Mouse (Mus musculus) C2C12 (cell line): Measurements from ENCODE around the gene Srgap2. TPM values are rescaled to one million over a fixed set of nuclear protein-coding genes. Genes with fewer than 3 reads are reported as not detected.

Experiments used
- H3K27me3 ChIP-seq: one replicate; pipeline ENCODE4 v1.6.1; 2011; ENCODE audit not compliant: control insufficient read depth, insufficient read depth, insufficient read length
- H3K36me3 ChIP-seq: one replicate; pipeline ENCODE4 v1.6.1; 2011; ENCODE audit not compliant: control insufficient read depth, insufficient read depth
- H3K4me3 ChIP-seq: one replicate; pipeline ENCODE4 v1.5.1; 2011; ENCODE audit warnings: mild to moderate bottlenecking, control low read depth; ENCODE audit not compliant: poor library complexity, insufficient read depth, severe bottlenecking
- H3K79me2 ChIP-seq: one replicate; pipeline ENCODE4 v1.6.1; 2011; ENCODE audit not compliant: control insufficient read depth, insufficient read depth
- H3K79me3 ChIP-seq: one replicate; pipeline ENCODE4 v1.6.1; 2011; ENCODE audit warnings: low read depth, control low read depth
- H3ac ChIP-seq: one replicate; pipeline ENCODE3; 2011; ENCODE audit warnings: low read depth; ENCODE audit not compliant: control insufficient read depth, insufficient read length
- CEBPB ChIP-seq: IDR thresholded peaks from one replicate; pipeline ENCODE4 v1.6.1; 2011; ENCODE audit warnings: low read depth, mild to moderate bottlenecking, control low read depth, moderate library complexity
- CTCF ChIP-seq: IDR thresholded peaks from one replicate; pipeline ENCODE4 v1.5.1; 2011; ENCODE audit not compliant: control insufficient read depth, insufficient read depth, insufficient read length
- FOSL1 ChIP-seq: IDR thresholded peaks from one replicate; pipeline ENCODE4 v1.8.0; 2011; ENCODE audit warnings: mild to moderate bottlenecking, low read length; ENCODE audit not compliant: poor library complexity, insufficient read depth, severe bottlenecking
- MAX ChIP-seq: IDR thresholded peaks from one replicate; pipeline ENCODE4 v1.6.1; 2011; ENCODE audit warnings: mild to moderate bottlenecking, control low read depth
- MYOD1 ChIP-seq: IDR thresholded peaks from one replicate; pipeline ENCODE4 v1.6.1; 2011; ENCODE audit warnings: low read depth; ENCODE audit not compliant: control insufficient read depth, insufficient read length
- MYOG ChIP-seq: IDR thresholded peaks from one replicate; pipeline ENCODE4 v1.6.1; 2011; ENCODE audit not compliant: control insufficient read depth, insufficient read length; ENCODE audit errors: extremely low read depth
- USF1 ChIP-seq: IDR thresholded peaks from one replicate; pipeline ENCODE4 v1.6.1; 2011; ENCODE audit warnings: low read depth, mild to moderate bottlenecking, control low read depth, moderate library complexity
- polyA plus RNA-seq: library from polyadenylated mRNA; unstranded; fragments of >200 nt; fragmentation: generic; extraction: Trizol; gene quantifications from one replicate; pipeline ENCODE4 v1.2.1, GENCODE M21; 2012; ENCODE audit warnings: missing spikeins

Srgap2 gene
- polyA plus RNA-seq, 1 experiment: 10.5 TPM

DNA sequence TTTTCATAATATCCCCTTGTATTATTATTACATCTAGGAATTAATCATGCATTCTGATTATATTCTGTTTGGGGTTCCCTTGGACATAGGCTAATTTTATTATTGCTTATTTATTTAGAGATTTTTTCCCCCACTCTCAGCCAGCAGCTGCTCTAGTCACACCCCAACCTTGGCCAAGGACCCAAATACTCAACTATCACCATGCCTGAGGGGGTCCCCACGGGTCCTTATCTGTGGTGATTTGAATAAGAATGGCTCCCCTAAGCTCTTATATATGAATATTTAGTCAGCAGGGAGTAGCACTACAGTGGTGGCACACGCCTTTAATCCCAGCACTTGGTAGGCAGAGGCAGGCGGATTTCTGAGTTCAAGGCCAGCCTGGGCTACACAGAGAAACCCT, 215.9 kb downstream of the Srgap2 start:
- Histone ChIP-seq H3K27me3 (no peaks in the 10 kb centered on the region), H3K36me3 (peaks cover 22% of the 10 kb centered on the region), H3ac (no peak overlapping the region), H3K79me2 (no peaks in the 10 kb centered on the region), H3K79me3 (no peaks in the 10 kb centered on the region), H3K4me3 (no peak overlapping the region)
- no peak for TF ChIP-seq CTCF
- TF ChIP-seq MYOD1: no peak
- TF ChIP-seq USF1: no peak
- no peak for TF ChIP-seq MYOG
- no peak for TF ChIP-seq CEBPB
- TF ChIP-seq MAX: no peak
- no peak for TF ChIP-seq FOSL1

DNA sequence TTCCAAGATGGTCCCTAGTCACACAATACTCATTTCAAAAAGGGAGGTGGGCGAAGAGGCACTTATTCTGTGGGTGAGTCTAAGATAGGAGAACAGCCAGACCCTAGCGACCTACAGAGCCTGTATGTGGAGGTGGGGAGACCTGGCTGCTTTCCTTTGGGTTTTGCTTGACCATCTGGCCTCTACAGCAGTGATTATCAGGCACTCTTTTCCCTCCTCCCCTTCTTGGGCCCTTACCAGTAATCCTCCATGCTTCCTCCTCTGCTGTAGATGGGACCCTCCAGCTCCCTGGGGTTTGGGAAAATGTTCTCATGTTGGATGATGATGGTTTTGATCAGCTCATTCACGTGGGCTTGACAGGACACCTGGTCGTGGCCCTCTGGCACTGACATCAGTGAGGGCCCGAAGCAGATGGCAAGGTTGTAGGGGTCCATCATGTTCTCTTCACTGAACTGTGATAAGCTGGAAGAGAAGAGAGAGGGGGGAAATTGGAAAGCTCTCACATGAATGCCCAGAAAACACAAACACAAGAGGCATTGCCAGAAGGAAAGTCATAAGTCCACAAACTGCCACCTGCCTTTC, 216.8 kb downstream of the Srgap2 start:
- Histone ChIP-seq H3K79me2 (no peaks in the 10 kb centered on the region), H3ac (no peak overlapping the region), H3K27me3 (no peaks in the 10 kb centered on the region), H3K36me3 (peaks cover 14% of the 10 kb centered on the region), H3K4me3 (no peak overlapping the region), H3K79me3 (no peaks in the 10 kb centered on the region)
- no peak for TF ChIP-seq FOSL1

DNA sequence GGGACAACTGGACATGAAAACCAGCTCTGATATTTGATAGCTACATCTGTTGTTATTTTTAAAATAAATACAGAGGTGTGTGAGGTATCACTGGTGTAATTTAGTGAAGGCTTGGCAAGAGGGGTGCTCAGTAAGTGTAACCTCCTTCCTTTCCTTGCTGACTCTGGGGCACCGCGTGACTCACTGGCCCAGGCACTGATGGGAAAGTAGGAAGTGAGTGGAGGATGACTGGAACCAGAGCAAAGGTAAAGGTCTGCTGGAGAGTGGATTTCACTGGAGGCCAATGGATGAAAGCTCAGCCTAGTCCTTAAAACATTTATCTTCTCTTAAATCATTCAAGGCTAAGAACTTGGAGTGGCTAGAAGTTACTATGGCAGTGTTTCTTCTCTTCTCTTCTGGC, 226.4 kb downstream of the Srgap2 start:
- no peak overlapping the region for H3K4me3 ChIP-seq
- peaks cover 9% of the 10 kb centered on the region for H3K36me3 ChIP-seq
- H3K79me3 ChIP-seq: no peaks in the 10 kb centered on the region
- H3ac ChIP-seq: no peak overlapping the region
- no peaks in the 10 kb centered on the region for H3K27me3 ChIP-seq
- no peaks in the 10 kb centered on the region for H3K79me2 ChIP-seq
- TF ChIP-seq FOSL1: no peak
- TF ChIP-seq MYOG: no peak
- TF ChIP-seq CTCF: no peak
- no peak for TF ChIP-seq MYOD1
- no peak for TF ChIP-seq USF1
- no peak for TF ChIP-seq MAX
- no peak for TF ChIP-seq CEBPB

DNA sequence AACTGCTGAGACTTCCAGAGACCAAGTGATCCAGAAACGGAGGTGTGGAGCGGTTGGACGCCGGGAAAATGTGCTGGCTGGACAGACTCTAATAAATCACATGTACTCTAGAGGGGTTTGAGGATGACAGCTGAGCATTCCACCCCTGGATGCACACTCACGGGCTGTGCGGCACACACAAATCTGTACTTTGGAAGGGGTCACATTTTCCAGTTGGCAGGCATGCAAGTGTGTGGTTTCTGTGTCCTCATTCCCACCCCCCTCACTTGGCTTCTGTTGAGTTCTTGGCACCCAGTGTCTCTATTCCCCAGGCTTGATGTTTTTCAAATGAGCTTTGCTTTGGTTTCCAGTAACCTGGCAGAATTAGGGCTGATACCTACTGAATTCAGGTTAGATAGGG, 227.4 kb downstream of the Srgap2 start:
- TF ChIP-seq MAX: no peak
- no peak for TF ChIP-seq CEBPB
- TF ChIP-seq USF1: no peak
- TF ChIP-seq CTCF: no peak
- no peak for TF ChIP-seq MYOD1
- no peak for TF ChIP-seq FOSL1
- no peak for TF ChIP-seq MYOG
- Histone ChIP-seq H3K36me3 (peaks cover 14% of the 10 kb centered on the region), H3ac (no peak overlapping the region), H3K4me3 (no peak overlapping the region), H3K79me3 (no peaks in the 10 kb centered on the region), H3K27me3 (no peaks in the 10 kb centered on the region), H3K79me2 (no peaks in the 10 kb centered on the region)

DNA sequence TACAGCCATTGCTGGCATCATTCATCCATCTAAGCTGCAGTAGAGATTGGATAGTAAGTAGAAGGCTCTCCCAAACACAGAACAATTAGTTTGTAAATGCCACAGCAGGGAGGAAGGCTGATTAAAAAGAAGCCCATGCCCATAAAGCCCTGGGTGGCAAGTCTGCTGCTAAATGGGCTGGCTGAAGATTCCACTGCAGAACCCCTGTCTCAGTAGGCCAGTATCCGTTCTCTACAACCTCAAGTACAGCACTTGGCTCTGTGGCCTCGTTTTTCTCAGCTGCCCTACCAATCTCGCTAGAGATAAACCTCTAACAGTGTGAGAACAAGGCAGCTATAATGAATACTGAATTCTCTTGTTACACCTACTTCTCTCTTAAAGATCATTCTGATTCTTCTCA, 227.9 kb downstream of the Srgap2 start:
- H3K4me3 ChIP-seq: no peak overlapping the region
- H3K79me2 ChIP-seq: no peaks in the 10 kb centered on the region
- no peak for TF ChIP-seq MYOD1
- no peak for TF ChIP-seq CTCF
- no peak for TF ChIP-seq MAX
- no peak for TF ChIP-seq MYOG
- no peak for TF ChIP-seq CEBPB
- TF ChIP-seq FOSL1: no peak
- TF ChIP-seq USF1: no peak
- H3K36me3 ChIP-seq: peaks cover 14% of the 10 kb centered on the region
- no peaks in the 10 kb centered on the region for H3K79me3 ChIP-seq
- no peaks in the 10 kb centered on the region for H3K27me3 ChIP-seq
- no peak overlapping the region for H3ac ChIP-seq

DNA sequence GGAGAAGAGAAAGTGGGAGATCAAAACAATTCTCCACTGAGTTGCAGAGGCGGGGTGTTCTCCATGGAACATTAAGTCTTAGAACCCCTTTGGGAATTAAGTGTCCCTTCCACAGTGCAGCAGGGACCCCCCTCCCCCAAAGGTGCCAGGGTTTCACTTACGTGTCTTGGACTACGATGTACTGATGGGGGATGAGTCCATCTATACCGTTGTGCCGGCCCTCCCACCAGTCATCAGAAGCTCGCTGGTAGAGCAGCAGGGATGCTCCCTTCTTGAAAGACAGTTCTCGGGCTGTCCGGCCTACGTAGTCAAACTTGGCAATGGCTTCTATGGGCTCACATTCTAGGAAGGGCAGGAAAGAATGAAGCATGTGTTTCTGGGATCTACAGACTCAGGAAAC, 229.0 kb downstream of the Srgap2 start:
- TF ChIP-seq MAX: no peak
- TF ChIP-seq FOSL1: no peak
- no peak for TF ChIP-seq MYOG
- TF ChIP-seq CEBPB: no peak
- no peak for TF ChIP-seq CTCF
- TF ChIP-seq MYOD1: no peak
- no peak for TF ChIP-seq USF1
- no peak overlapping the region for H3ac ChIP-seq
- H3K4me3 ChIP-seq: no peak overlapping the region
- H3K79me2 ChIP-seq: no peaks in the 10 kb centered on the region
- H3K79me3 ChIP-seq: no peaks in the 10 kb centered on the region
- H3K36me3 ChIP-seq: peaks cover 14% of the 10 kb centered on the region
- H3K27me3 ChIP-seq: no peaks in the 10 kb centered on the region
